Mouse (Mus musculus) small intestine, adult 2 months (tissue): ENCODE results near the gene Espl1.

Experiments used
- CTCF ChIP-seq: fragments of 200-500 bp; IDR thresholded peaks from 2 replicates; pipeline ENCODE4 v1.5.1; 2012; ENCODE audit warnings: low read depth, mild to moderate bottlenecking, control low read depth, inconsistent platforms, low read length, moderate library complexity, mixed read lengths; ENCODE audit not compliant: insufficient replicate concordance, insufficient read length; ENCODE audit errors: extremely low read depth
- POLR2A ChIP-seq: fragments of 200-500 bp; IDR thresholded peaks from 2 replicates; pipeline ENCODE4 v1.6.1; 2012; ENCODE audit warnings: low read depth, mild to moderate bottlenecking, control low read depth, inconsistent platforms, low read length, moderate library complexity

DNA sequence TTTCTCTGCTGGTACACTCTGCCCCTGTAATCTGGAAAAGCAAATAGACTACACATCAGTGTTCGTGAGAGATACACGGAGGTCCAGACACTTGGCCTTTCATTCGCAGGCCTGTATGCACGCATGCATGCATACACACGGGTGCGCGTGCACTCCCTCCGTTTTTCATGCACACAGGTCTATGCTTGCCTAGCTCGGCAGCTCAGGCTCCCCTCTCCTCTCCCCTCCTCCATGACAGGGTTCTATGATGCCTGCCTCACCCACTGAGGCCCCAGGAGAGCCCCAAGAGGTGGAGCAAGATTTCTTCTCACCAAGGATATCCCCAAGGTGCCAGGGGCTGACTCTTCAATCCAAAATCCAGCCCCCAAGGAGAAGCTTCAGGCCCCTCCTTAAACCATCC lies 46.1 kb upstream of the Espl1 start:
- TF ChIP-seq POLR2A (no peak), CTCF (no peak)
